Mouse (Mus musculus): Measurements from ENCODE around the gene Ephx4. TPM values are rescaled to one million over a fixed set of nuclear protein-coding genes. Genes with fewer than 3 reads are reported as not detected.
"Not testable (repeated sequence)": the region's sequence is repeated elsewhere in the genome, so short reads cannot be mapped to it uniquely, and the experiment has no call there.

Ephx4 gene
- not detected in 2 replicates for polyA plus RNA-seq (2012)

- Histone ChIP-seq H3K4me1 (ENCODE audit: control insufficient read depth) (no peaks in the 10 kb centered on the region), H3K4me3 (replicated peaks) (peak within 1 kb of the TSS; percentile 22), H3K27me3 (ENCODE audit: control insufficient read depth) (peaks cover 61% of the 10 kb centered on the region), H3K9me3 (ENCODE audit: control insufficient read depth, low read length) (peaks cover 4% of the 10 kb centered on the region; the same call in 1 of the 2 replicates), H3K36me3 (ENCODE audit: control insufficient read depth) (no peaks in the 10 kb centered on the region)
- TF ChIP-seq GATA1 (IDR thresholded peaks at IDR 0.05; ENCODE audit: low read length) (no peak), TAL1 (IDR thresholded peaks at IDR 0.05; ENCODE audit: low read length) (no peak)
These were observed at the start of gene Ephx4 for GRCm38 (mm10) chr5:107402436-107402835. Gene Ephx4, plus strand, starts transcription at chr5:107402736.

DNA sequence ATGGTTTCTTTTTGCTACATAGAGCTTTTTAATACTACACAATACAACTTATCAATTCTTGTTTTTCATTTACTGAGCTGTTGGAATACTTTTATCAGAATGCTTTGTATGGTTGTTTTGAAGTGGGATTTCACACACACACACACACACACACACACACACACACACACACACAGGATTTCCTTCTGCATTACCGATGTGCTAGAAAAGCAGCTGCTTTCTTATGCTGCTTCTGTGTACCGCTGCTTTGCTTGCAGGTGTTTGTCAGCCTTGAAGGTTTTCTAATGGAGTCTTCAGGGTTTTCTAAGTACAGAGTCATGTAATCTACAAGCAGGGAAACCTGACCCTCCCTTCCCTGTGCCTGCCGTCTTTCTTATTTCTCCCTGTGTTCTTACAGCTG, 48.6 kb upstream of the Ephx4 start:
- Histone ChIP-seq H3K9me3 (ENCODE audit: control insufficient read depth, low read length) (no peaks in the 10 kb centered on the region), H3K4me1 (ENCODE audit: control insufficient read depth) (no peaks in the 10 kb centered on the region), H3K4me3 (replicated peaks) (no peak overlapping the region), H3K36me3 (ENCODE audit: control insufficient read depth) (no peaks in the 10 kb centered on the region), H3K27me3 (ENCODE audit: control insufficient read depth) (peaks cover 3% of the 10 kb centered on the region; the same call in 1 of the 2 replicates)
- TF ChIP-seq GATA1 (IDR thresholded peaks at IDR 0.05; ENCODE audit: low read length) (no peak), TAL1 (IDR thresholded peaks at IDR 0.05; ENCODE audit: low read length) (no peak)

DNA sequence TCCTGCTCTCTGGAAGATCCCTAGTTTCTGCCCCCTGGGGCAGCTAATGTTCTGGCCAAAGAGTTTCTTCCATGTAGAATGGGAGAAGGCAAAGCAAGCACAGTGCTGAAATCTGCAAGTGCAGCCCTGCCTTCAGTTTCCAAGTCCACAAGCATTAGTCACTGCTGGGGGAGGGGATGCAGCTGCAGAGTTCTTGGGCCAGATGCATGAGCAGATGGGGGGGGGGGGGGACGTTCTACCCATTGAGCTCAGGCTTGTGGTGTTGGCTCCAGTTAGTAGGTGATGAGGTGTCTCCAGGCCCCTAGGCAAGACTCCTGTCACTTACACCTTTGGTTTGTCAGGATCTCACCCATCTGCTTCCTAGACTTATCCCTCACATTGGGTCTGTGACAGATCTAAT, 46.7 kb upstream of the Ephx4 start:
- no peak overlapping the region for H3K4me3 ChIP-seq (replicated peaks)
- H3K27me3 ChIP-seq (ENCODE audit: control insufficient read depth): peaks cover 3% of the 10 kb centered on the region; the same call in 1 of the 2 replicates
- no peaks in the 10 kb centered on the region for H3K9me3 ChIP-seq (ENCODE audit: control insufficient read depth, low read length)
- peaks cover 7% of the 10 kb centered on the region for H3K4me1 ChIP-seq (ENCODE audit: control insufficient read depth)
- TF ChIP-seq TAL1 (IDR thresholded peaks at IDR 0.05; ENCODE audit: low read length) (no peak), GATA1 (IDR thresholded peaks at IDR 0.05; ENCODE audit: low read length) (no peak)
- no peaks in the 10 kb centered on the region for H3K36me3 ChIP-seq (ENCODE audit: control insufficient read depth)

- H3K9me3 ChIP-seq (ENCODE audit: control insufficient read depth, low read length): no peaks in the 10 kb centered on the region
- H3K36me3 ChIP-seq (ENCODE audit: control insufficient read depth): no peaks in the 10 kb centered on the region
- TF ChIP-seq TAL1 (IDR thresholded peaks at IDR 0.05; ENCODE audit: low read length) (no peak), GATA1 (IDR thresholded peaks at IDR 0.05; ENCODE audit: low read length) (no peak)
- peaks cover 7% of the 10 kb centered on the region for H3K4me1 ChIP-seq (ENCODE audit: control insufficient read depth)
- peaks cover 3% of the 10 kb centered on the region; the same call in 1 of the 2 replicates for H3K27me3 ChIP-seq (ENCODE audit: control insufficient read depth)
- H3K4me3 ChIP-seq (replicated peaks): no peak overlapping the region
These were observed 44.8 kb upstream of the Ephx4 start for GRCm38 (mm10) chr5:107357723-107358122.

DNA sequence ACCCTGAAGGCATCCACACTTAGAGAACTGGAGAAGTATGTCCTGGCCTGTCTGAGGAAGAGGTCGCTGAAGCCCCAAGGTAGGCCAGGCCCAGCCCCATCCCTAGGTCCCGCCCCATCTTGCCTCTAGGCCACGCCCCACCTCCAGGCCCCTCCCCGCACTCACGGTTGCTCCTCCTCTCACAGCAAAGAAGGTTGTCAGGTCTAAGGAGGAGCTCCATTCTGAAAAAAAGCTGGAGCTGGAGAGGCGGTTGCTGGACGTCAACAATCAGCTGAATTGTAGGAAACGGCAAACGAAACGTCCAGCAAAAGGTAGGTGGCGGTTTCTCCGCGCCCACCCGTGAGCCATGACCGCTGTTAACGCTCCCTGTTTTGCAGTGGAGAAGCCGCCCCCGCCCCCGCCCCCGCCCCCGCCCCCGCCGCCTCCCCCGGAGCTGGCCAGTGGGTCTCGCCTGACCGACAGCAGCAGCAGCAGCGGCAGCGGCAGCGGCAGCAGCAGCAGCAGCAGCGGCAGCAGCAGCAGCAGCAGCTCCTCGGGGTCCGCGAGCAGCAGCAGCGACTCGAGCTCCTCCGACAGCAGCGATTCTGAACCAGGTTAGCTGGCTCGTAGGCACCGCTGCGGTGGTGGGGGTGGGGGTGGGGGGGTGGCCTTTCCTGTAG, 43.0 kb upstream of the Ephx4 start:
- Histone ChIP-seq H3K4me1 (ENCODE audit: control insufficient read depth) (peaks cover 7% of the 10 kb centered on the region), H3K4me3 (replicated peaks) (peak overlapping the region; percentile 64), H3K36me3 (ENCODE audit: control insufficient read depth) (no peaks in the 10 kb centered on the region), H3K9me3 (ENCODE audit: control insufficient read depth, low read length) (no peaks in the 10 kb centered on the region), H3K27me3 (ENCODE audit: control insufficient read depth) (peaks cover 2% of the 10 kb centered on the region; the same call in 1 of the 2 replicates)
- TF ChIP-seq TAL1 (IDR thresholded peaks at IDR 0.05; ENCODE audit: low read length) (no peak), GATA1 (IDR thresholded peaks at IDR 0.05; ENCODE audit: low read length) (no peak)

GRCm38 (mm10) chr5:107360054-107360730, 42.3 kb upstream of the Ephx4 start:
- peak overlapping the region; percentile 64 for H3K4me3 ChIP-seq (replicated peaks)
- no peaks in the 10 kb centered on the region for H3K36me3 ChIP-seq (ENCODE audit: control insufficient read depth)
- TF ChIP-seq GATA1 (IDR thresholded peaks at IDR 0.05; ENCODE audit: low read length): no peak
- no peak for TF ChIP-seq TAL1 (IDR thresholded peaks at IDR 0.05; ENCODE audit: low read length)
- peaks cover 2% of the 10 kb centered on the region; the same call in 1 of the 2 replicates for H3K27me3 ChIP-seq (ENCODE audit: control insufficient read depth)
- H3K9me3 ChIP-seq (ENCODE audit: control insufficient read depth, low read length): no peaks in the 10 kb centered on the region
- H3K4me1 ChIP-seq (ENCODE audit: control insufficient read depth): peaks cover 7% of the 10 kb centered on the region

- no peak for TF ChIP-seq GATA1 (IDR thresholded peaks at IDR 0.05; ENCODE audit: low read length)
- no peak for TF ChIP-seq TAL1 (IDR thresholded peaks at IDR 0.05; ENCODE audit: low read length)
- peaks cover 3% of the 10 kb centered on the region; the same call in 1 of the 2 replicates for H3K27me3 ChIP-seq (ENCODE audit: control insufficient read depth)
- no peaks in the 10 kb centered on the region for H3K36me3 ChIP-seq (ENCODE audit: control insufficient read depth)
- H3K9me3 ChIP-seq (ENCODE audit: control insufficient read depth, low read length): no peaks in the 10 kb centered on the region
- no peaks in the 10 kb centered on the region for H3K4me1 ChIP-seq (ENCODE audit: control insufficient read depth)
- H3K4me3 ChIP-seq (replicated peaks): no peak overlapping the region
These were observed 32.5 kb upstream of the Ephx4 start for GRCm38 (mm10) chr5:107370040-107370439.

GRCm38 (mm10) chr5:107371335-107371734, 31.2 kb upstream of the Ephx4 start:
- peaks cover 3% of the 10 kb centered on the region; the same call in 1 of the 2 replicates for H3K27me3 ChIP-seq (ENCODE audit: control insufficient read depth)
- H3K4me3 ChIP-seq (replicated peaks): no peak overlapping the region
- no peaks in the 10 kb centered on the region for H3K36me3 ChIP-seq (ENCODE audit: control insufficient read depth)
- no peaks in the 10 kb centered on the region for H3K4me1 ChIP-seq (ENCODE audit: control insufficient read depth)
- TF ChIP-seq GATA1 (IDR thresholded peaks at IDR 0.05; ENCODE audit: low read length): no peak
- TF ChIP-seq TAL1 (IDR thresholded peaks at IDR 0.05; ENCODE audit: low read length): no peak
- no peaks in the 10 kb centered on the region for H3K9me3 ChIP-seq (ENCODE audit: control insufficient read depth, low read length)

- H3K27me3 ChIP-seq (ENCODE audit: control insufficient read depth): peaks cover 3% of the 10 kb centered on the region; the same call in 1 of the 2 replicates
- no peaks in the 10 kb centered on the region for H3K4me1 ChIP-seq (ENCODE audit: control insufficient read depth)
- H3K9me3 ChIP-seq (ENCODE audit: control insufficient read depth, low read length): no peaks in the 10 kb centered on the region
- TF ChIP-seq TAL1 (IDR thresholded peaks at IDR 0.05; ENCODE audit: low read length) (no peak), GATA1 (IDR thresholded peaks at IDR 0.05; ENCODE audit: low read length) (no peak)
- no peaks in the 10 kb centered on the region for H3K36me3 ChIP-seq (ENCODE audit: control insufficient read depth)
- no peak overlapping the region for H3K4me3 ChIP-seq (replicated peaks)
These were observed 29.3 kb upstream of the Ephx4 start for GRCm38 (mm10) chr5:107373256-107373655.

GRCm38 (mm10) chr5:107386448-107386847, 16.1 kb upstream of the Ephx4 start:
- H3K27me3 ChIP-seq (ENCODE audit: control insufficient read depth); H3K4me3 ChIP-seq (replicated peaks); H3K9me3 ChIP-seq (ENCODE audit: control insufficient read depth, low read length); H3K4me1 ChIP-seq (ENCODE audit: control insufficient read depth); H3K36me3 ChIP-seq (ENCODE audit: control insufficient read depth): not testable (repeated sequence)
